Mouse (Mus musculus) megakaryocyte-erythroid progenitor cell, adult 5-6 weeks (primary cell): ENCODE results near the gene Igflr1. TPM values are rescaled to one million over a fixed set of nuclear protein-coding genes. Genes with fewer than 3 reads are reported as not detected.
A peak's percentile ranks its signal among the peaks of the same experiment; 100 is the strongest.

Experiments
- ATAC-seq: replicated peaks from 2 replicates; pipeline ENCODE4 v1.8.0; 2016; ENCODE audit warnings: mild to moderate bottlenecking, inconsistent platforms; ENCODE audit not compliant: severe bottlenecking, poor library complexity, low FRiP score, low TSS enrichment
- total RNA-seq, 2 experiments: library from RNA; stranded (forward) in 1 of 2; stranded (reverse) in 1 of 2; fragments of 200-1000, 215-1000 nt in 1 of 2; fragments of >200 nt in 1 of 2; fragmentation: Nextera tagmentation in 1 of 2; gene quantifications; 2 replicates each; pipeline ENCODE4 v1.2.3; 2014 to 2017

Igflr1 gene
- 3.7 and 11.3 TPM in 2 replicates for total RNA-seq (2014; fragmentation: Nextera tagmentation)
- not detected in 2 replicates for total RNA-seq (2017)

- no peak for ATAC-seq
These were observed at the start of gene Igflr1 for GRCm38 (mm10) chr7:30564970-30565571. Gene Igflr1, plus strand, starts transcription at chr7:30565427.

DNA sequence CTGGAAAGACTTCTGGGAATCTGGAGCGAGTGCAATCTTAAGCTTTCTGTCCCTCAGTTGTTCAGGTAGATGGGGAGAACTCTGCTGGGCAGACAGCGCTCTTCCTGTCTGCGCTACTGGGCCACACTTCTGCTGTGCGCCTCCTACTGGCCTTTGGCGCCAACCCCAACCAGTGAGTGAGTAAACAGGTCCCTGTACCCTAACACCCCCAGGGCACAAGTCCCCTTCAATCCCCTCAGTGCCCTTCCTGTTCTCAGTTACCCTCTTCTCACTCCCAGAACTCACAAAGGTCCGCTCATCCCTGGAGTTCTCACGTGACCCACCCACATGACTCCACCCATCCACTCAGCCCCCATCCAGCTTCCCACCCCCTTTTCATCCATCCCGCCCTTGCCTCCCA lies 46.9 kb upstream of the Igflr1 start:
- ATAC-seq = no peak

- no peak for ATAC-seq
These were observed 44.8 kb upstream of the Igflr1 start for GRCm38 (mm10) chr7:30520396-30520795.

- no peak for ATAC-seq
These were observed 44.4 kb upstream of the Igflr1 start for GRCm38 (mm10) chr7:30520856-30521255.

GRCm38 (mm10) chr7:30522871-30523270 lies 42.4 kb upstream of the Igflr1 start:
- ATAC-seq = no peak

DNA sequence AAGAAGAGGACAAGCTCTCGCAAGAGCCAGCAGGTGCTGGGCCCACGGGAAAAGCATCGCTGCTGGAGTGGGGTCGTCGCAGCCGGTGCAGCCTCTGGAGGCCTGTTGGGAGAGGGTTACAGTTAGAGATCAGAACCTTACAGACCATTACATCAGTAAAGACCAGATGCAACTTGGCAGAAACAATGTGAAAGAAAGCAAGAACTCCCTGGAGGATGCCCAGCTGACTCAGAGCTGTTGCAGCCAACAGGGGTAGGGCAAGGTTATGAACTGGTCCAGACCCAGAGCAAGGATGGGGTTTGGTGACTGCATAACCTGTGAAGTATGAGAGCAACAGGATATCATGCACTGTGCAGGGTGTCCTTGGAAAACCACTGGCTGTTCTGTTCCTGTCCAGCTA lies 40.7 kb upstream of the Igflr1 start:
- no peak for ATAC-seq

DNA sequence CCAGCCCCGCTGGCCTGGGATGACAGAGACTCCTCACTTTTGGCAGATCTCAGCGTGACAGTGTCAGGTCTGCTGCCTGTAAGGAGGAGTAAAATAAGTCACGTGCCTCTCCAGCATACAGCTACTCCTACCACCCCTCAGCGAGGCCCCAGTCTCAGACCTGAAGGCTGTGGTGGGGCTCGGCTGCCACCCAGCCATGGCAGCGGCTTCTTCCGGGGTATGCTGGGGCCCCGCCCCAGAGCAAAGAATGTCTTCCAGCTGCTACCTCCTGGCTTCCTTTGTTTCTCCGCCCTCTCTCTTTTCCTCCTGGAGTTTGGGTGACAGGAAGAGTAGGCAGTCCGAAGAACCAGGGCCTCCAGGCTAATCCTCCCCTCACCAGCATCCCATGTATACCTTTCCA lies 39.3 kb upstream of the Igflr1 start:
- ATAC-seq = no peak

DNA sequence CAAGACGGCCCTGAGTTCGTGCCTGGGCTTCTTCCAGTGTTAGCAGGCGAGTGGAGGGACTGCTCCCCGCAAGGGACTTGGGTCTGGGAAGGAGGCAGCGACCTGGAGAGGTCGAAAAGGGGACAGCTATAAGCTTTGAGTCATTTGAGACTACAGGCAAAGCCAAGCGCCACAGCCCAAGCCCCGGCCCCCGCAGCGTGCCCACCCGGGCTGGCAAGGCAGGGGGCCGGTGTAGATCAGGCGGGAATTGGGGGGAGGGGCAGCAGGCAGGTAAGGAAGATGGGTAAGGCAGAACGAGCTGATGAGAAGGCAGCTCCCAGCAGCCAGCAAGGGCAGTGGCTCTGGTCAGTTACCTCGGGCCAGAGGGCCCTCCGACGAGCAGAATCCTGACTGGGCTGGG lies 38.8 kb upstream of the Igflr1 start:
- ATAC-seq = no peak

DNA sequence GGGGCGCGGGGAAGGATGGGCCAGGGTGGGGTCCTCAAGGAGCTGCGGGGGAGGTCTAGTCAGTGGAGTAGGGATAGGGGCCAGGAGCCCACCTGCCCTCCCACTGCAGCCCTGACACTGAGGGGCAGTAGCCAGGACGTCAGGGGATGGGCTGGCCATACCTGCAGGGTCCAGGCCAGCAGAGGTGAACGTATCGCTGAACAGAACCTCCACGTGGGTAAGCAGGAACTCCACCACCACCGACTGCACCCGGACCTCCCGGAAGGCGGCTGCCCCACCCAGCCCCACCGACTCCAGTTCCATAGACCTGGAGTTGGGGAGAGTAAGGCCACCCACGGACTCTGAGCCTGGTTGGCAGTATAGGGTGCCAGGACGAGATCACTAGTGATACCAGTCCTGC lies 38.2 kb upstream of the Igflr1 start:
- no peak for ATAC-seq

DNA sequence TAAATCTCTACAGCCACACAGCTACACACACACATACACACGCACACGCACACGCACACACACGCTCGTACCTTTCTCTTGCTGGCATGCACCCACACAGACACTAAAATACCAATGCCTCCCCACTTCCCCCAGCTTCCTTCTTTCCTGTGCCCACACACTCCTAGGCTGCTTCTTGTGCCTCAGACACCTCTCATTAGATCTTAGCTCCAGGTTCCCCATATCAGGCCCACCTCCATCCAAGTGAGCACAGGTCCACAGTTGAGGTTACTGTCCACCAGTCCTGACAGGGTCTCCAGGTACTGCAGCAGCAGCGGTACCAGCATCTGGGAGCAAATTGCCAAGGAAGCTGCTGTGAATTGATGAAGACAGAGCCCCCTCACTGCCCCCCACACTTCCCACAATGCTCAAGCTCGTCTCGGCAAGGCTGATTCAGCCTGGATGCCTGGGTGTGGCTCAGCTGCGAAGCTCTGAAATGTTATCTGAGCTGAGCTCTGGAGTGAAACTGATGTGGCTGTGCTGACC lies 33.9 kb upstream of the Igflr1 start:
- ATAC-seq = no peak

DNA sequence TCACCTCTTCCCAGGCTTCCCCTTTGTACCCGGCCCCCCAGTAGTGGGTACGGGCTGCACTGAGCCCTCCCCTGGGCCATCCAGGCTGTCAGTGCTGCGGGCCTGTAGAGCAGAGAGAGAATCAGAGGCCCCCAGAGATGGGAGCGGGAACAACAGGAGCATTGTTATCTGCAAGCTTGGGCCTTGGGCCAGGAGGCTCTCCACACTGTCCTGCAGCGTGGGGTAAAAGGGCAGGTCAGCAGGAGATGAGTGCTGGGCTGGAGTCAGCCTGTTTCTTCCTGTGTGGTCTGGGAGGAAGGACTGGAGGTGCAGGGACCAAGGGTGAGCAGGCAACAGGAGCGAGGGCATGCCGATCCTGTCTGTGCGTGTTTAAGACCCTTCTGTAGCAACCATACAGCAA lies 32.3 kb upstream of the Igflr1 start:
- ATAC-seq = no peak

- ATAC-seq = 0 out of 2 replicates have a peak, but pooled peaks have one; percentile 2
These were observed 31.1 kb upstream of the Igflr1 start for GRCm38 (mm10) chr7:30533941-30534632.

DNA sequence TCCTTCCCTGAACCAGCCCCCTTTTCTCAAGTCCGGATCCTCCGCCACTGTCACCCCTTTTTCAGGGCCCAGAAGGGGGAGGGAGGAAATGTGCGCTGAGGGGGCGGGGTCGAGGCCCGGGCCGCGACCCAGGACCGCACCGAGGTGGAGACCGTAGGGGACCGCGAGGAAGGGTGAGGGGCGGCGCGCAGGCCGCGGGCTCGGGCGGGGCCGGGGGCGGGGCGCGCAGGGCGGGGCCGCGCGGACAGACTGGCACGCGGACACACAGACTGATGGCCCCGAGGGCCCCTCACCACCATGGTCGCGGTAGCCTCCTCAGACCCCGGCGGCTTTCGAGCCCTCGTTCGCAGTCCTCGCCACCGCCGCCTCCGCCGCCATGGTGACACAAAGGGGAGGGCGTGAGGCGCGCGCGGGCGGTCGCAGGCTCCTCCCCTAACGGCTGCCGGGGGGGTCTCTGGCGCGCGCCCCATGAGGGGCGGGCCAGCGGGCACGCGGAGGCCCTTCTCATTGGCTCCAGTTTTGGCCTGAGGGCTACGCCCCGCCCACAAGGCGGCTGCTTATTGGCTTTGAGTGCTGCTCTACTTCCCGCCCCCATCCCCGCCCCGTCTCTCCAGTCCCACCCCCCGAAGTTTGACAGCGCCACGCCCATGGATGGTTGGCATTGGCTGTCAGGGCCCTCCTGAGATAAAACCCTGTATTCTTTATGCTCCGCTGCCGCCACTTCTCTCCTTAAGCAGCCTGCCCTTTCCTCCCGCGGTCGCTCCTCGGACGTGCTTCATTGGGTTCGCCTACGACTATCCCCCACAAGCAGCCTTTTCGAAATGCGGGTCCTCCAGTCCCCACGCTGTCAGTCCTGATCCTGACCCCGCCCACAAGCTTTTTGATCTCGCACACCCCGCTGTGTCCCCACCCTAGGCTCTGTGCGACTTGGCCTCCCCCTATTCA lies 30.3 kb upstream of the Igflr1 start, which contains the start of gene Arhgap33:
Arhgap33 (minus strand) TSS at position 428 of the 945 bp plus-strand sequence.
- ATAC-seq = peak; percentile 87

- ATAC-seq = no peak
These were observed 24.7 kb upstream of the Igflr1 start for GRCm38 (mm10) chr7:30540572-30540971.

GRCm38 (mm10) chr7:30544327-30544726 lies 20.9 kb upstream of the Igflr1 start:
- ATAC-seq = peak; percentile 46; the same call in 1 of the 2 replicates

DNA sequence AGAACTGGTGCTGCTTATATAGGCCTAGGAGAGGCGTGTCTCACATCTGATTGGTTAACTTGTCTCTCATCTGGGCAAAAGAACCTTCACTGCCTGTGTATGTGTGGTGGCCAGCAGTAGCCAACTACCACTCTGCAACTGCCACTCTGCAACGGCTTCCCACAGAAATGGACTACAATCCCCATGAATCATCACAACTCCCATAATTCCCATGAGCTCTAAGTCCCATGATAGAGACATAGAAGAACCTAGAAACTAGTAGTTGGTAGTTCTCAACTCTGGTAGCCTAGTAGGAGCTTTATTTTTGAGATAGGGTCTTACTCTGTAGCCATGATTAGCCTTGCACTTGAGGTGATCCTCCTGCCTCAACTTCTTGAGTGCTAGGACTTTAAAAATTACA lies 15.3 kb upstream of the Igflr1 start:
- no peak for ATAC-seq

DNA sequence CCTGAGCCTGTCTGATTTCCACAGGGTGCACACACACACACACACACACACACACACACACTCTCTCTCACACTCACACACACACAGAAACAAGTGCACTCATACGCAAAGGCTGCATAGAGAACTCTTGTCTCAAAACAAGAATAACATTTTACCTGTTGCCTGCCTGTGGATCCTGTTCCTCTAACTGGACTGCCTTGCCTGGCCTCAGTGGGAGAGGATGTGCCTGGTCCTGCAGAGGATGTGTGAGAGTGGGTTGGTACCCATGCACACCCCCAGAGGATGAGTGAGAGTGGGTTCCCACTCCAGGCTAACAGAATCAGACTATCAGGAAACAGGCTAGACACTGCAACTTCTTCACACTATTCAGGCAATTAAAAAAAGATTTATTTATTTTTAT lies 14.6 kb upstream of the Igflr1 start:
- no peak for ATAC-seq

DNA sequence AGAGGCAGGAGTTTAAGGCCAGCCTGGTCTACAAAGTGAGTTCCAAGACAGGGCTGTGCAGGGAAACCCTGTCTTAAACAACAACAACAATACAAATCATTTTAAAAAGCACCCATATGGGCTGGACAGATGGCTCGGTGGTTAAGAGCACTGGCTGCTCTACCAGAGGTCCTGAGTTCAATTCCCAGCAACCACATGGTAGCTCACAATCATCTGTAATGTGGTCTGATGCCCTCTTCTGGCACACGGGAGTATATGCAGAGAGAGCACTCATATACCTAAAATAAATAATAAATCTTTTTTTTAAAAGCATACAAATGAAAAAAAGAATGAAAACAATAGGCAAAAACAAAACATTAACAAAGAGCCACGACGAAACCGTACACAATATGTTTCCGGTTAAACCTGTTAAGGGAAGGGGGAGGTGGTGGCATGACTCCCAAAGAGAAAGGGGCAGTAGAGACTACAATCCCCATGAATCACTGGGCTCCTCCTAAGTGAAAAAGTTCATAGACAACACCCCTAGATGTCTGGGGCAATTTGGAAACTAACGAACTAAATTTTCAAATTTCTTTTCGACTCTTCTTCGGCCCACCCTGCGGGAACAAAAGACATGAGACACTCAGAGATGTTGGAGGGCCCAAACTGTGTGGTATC lies 13.7 kb upstream of the Igflr1 start:
- peak; percentile 46 for ATAC-seq
